Mouse (Mus musculus): Measurements from ENCODE around the gene Pex12.

DNA sequence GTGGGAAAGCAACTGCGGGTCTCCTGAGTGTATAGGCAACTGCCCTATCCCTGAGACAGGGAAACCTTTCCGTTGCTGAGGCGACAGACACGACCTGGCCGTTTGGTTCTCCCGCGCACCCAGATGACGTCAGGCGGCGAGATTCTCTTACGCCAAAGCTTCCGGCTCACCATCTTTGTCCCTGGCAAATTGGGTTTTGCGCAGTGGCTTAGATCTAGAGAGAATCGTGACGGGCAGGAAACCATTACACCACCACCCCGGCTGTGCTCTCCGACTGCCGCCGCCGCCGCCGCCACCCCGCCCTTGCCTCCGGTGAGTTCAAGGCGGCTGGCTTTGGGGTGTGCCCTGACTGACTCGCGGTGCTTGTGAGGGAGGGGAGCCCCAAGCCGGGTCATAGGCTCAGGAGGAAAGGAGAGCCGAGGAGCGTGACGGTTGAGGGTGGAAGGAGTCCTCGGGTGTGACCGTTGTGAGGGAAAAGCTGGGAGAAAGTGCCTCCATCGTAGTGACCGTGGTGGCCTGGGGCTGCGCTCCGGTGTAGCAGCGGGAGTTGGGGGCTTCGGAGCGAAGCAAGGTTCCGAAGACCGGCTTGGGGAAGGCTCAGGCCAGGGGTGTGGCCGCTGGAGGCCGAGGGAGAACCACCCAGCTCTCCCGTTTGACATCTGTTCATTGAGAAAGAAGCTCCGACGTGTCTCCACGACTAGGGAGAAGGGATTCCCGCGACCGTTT lies at the start of gene Pex12:
- TF ChIP-seq CTCF (IDR thresholded peaks at IDR 0.05; ENCODE audit: control insufficient read depth, insufficient read depth, insufficient replicate concordance, low read depth, low read length) (no peak), POLR2A (IDR thresholded peaks at IDR 0.05; ENCODE audit: control insufficient read depth, low read depth, low read length) (peak; percentile 98)

Measured in testis, adult 2 months (tissue).